Mouse (Mus musculus) adrenal gland, postnatal 4 days (tissue): Measurements from ENCODE around the gene Sectm1b. TPM values are rescaled to one million over a fixed set of nuclear protein-coding genes. Genes with fewer than 3 reads are reported as not detected.
"Not testable (repeated sequence)": the region's sequence is repeated elsewhere in the genome, so short reads cannot be mapped to it uniquely, and the experiment has no call there.

ENCODE experiments used
- DNase-seq, 2 experiments: peaks; one replicate each; pipeline ENCODE4 v3.0.0; 2021 to 2022; ENCODE audit warnings: low spot score in 2 of 2, mixed read lengths in 2 of 2
- long read RNA-seq, 2 experiments: library from polyadenylated mRNA; stranded (forward); transcript quantifications; one replicate each; pipeline ENCODE4 v2.0.0; 2021
- total RNA-seq, 2 experiments: library from RNA; stranded (reverse); gene quantifications; 2 replicates each; pipeline ENCODE4 v1.2.3; 2021

Sectm1b gene
- under 1 TPM; 0.48 TPM for total RNA-seq
- long read RNA-seq, experiment 1, partial matches to known transcripts, result 0 of 1 reads
- long read RNA-seq, experiment 1, other reads (novel, unspliced or antisense), result 1 of 1 reads
- long read RNA-seq, experiment 2, result 0 reads

DNA sequence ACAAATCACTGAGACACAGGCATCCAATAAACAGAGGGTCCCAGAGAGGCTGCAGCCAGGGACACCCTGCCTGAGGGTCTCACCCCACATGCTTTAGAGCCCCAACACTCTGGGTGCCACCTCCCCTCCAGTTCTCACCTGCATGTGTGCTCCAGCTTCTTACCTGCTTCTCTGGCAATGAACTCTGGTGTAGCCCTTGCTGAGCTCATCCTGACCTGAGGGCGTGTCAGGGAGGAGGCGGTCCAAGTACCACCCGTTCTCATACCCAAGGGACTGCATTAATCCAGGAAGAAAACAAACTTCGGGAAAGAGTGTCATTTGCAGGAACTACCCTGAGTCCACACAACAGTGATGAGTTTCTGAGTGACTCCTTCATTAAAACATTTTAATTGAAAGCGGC lies at the start of gene Sectm1b:
Gene Sectm1b (minus strand): TSS at position 191 of the 400 bp plus-strand sequence.
- no peak for DNase-seq

- DNase-seq, result no peak
Measured at GRCm38 (mm10) chr11:121112091-121112775, 48.9 kb upstream of the Sectm1b start.

DNA sequence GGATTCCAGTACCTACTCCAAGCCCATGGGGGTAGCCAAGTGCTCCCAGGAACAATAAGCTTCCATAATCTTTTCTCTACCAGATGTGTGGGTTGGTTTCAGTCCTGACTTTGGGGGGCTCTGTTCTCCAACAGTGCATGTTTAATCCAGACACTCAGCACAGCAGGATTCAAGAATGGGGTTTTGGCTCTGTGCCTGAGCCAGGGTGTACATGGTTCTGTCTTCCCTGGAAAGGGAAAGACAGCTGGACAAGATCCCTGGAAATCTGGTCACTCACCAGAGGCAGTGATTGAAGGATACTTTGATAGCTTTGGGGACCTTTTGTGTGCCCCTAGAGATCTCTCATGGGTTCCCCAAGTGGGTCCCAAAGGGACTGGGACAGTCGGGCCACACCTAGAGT lies 48.2 kb upstream of the Sectm1b start:
- DNase-seq, result no peak

GRCm38 (mm10) chr11:121111051-121111450 lies 47.7 kb upstream of the Sectm1b start:
- DNase-seq, result no peak

DNA sequence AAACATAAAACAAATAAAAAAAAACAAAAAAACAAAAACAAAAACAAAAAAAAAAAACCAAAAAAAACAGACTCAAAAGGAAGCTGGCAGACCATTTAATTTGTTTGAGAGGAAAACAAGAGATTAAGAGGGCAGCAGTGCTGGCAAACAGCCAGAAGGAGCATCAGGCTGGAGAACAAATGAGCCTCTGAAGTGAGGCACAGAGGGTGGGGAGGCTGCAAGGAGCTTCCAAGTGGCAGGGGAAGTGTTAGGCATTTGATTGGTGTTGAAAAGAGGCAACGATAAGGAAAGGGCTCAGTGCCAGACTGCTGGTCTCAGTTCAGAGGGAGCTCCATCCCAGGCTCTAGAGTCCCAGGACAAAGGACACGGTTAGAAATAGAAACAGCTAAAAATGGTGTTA lies 46.6 kb upstream of the Sectm1b start:
- DNase-seq, result no peak

GRCm38 (mm10) chr11:121108061-121108460 lies 44.7 kb upstream of the Sectm1b start:
- no peak for DNase-seq

- DNase-seq, result not testable (repeated sequence)
Measured at GRCm38 (mm10) chr11:121107242-121107641, 43.9 kb upstream of the Sectm1b start.

- DNase-seq, result no peak
Measured at GRCm38 (mm10) chr11:121101124-121101805, 37.9 kb upstream of the Sectm1b start.

GRCm38 (mm10) chr11:121100692-121101091 lies 37.3 kb upstream of the Sectm1b start:
- DNase-seq, result no peak

- DNase-seq, result no peak
Measured at GRCm38 (mm10) chr11:121099762-121100161, 36.4 kb upstream of the Sectm1b start.

- DNase-seq, result no peak
Measured at GRCm38 (mm10) chr11:121092606-121093585, 29.5 kb upstream of the Sectm1b start.

GRCm38 (mm10) chr11:121090943-121091342 lies 27.6 kb upstream of the Sectm1b start:
- no peak for DNase-seq

DNA sequence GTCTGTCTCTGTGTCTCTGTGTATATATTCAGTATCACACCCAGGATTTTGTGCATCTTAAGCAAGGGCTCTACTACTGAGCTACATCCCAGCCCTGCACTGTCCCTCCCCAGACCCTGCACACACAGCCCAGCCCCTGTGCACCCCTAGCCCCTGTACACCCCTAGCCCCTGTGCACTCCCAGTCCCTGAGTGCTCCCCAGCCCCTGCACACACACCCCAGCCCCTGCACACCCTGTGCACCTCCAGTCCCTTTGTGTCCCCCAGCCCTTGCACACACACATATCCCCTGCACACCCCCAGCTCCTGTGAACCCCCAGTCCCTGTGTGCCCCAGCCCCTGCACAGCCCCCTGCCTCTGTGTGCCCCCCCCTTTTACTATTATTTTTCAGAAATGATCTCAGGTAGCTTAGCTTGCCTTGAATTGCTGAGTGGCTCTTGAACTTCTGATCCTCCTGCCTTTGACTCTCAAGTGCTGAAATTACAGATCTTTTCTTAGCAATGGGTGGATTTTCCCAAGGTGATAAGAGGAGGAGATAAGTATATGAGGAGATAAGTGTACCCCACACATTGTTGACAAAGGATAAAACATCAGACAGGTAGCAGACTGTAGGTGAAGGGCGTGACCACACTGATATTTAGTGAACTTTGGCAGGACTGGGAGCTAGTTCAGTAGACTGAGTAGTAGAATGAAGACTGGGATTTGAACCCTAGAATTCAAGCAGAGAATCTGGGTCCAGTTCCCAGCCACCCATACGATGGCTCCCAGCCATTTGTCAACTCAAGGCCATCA lies 26.6 kb upstream of the Sectm1b start:
- DNase-seq, result no peak

GRCm38 (mm10) chr11:121088997-121089396 lies 25.6 kb upstream of the Sectm1b start:
- no peak for DNase-seq

- no peak for DNase-seq
Measured at GRCm38 (mm10) chr11:121086296-121086695, 22.9 kb upstream of the Sectm1b start.

DNA sequence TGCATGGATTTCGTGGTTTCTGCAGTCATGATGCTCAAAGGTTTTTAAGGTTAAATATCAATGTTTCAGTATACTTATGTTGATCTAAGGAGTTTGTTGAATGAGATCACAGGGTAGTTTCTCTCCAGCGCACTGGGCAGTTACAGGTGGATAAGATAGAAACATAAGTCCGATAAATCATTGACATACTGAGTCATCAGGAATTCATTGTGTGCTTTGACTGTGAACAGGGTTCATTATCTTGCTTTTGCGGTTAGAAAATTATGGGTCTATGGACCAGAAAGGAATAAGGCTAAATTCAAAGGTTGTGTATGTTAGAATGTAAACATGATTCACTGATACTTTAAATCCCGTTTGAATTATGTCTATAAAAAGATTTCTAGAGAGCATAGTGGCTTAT lies 21.8 kb upstream of the Sectm1b start:
- no peak for DNase-seq

- DNase-seq, result no peak
Measured at GRCm38 (mm10) chr11:121082857-121083500, 19.6 kb upstream of the Sectm1b start.

DNA sequence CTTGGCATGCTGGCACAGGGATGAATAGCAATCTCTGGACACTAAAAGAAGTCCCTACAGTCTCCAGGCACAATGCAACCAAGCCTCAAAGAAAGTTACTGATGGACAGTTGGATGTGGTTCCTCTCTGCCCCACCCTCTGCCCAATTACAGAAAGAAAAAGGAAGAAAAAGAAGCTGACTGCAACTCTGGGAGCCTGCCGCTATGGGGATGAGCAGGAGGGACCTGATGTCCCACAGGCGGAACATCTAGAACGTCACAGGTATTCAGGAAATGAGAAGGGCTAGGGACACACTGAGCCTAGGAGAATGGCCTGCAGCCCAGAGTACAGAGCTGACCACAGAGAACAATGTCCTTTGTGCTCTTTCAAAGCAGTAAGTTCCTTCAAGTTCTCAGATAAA lies 18.9 kb upstream of the Sectm1b start:
- no peak for DNase-seq

DNA sequence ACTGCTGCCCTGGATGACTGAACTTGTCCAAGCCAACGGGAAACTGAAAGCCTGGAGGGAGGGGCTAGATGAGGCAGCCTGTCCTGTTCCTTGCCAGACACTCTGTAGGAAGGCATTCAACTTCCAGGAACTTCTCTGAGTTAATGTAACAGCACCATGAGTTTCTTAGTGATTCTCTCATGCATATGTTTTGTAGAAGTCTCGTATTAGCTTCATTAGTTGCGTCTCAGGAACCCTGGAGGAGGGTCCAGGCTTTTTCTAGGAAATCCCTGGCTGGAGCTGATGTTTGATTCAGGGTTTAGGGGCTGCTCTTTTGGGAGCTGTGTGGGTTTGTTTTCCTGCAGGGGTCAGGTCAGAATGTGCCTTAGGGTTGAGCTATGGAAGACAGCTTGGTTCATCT lies 17.8 kb upstream of the Sectm1b start, which contains the start of gene Sectm1a:
Gene Sectm1a (minus strand): TSS at position 101 of the 400 bp plus-strand sequence.
- no peak for DNase-seq

DNA sequence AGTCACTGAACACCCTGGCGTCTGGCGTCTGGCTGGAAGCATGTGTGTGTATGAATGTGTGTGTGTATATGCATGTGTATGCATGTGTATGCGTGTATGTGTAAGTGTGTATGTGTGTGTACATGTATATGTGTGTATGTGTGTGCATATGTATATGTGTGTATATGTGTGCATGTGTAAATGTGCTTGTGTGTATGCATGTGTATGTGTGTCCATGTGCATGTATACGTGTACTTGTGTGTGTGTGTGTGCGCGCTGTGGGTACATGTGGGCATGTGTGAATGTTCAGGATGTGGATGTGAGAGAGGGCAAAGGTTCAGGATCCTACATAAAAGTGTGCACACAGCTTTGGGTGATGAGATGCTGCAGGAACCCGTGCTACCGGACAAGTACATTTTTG lies 17.0 kb upstream of the Sectm1b start:
- no peak for DNase-seq
